Mouse (Mus musculus) embryonic facial prominence, embryonic 13.5 days (tissue): Measurements from ENCODE around the gene Etv3. TPM values are rescaled to one million over a fixed set of nuclear protein-coding genes. Genes with fewer than 3 reads are reported as not detected.
"Not testable (repeated sequence)": the region's sequence is repeated elsewhere in the genome, so short reads cannot be mapped to it uniquely, and the experiment has no call there.

Source experiments
- ATAC-seq: fragments of 200-750 bp; cut with Nextera tagmentation; 2 replicates; pipeline ENCODE4 v1.8.0; 2017; ENCODE audit warnings: low read depth; ENCODE audit not compliant: insufficient number of reproducible peaks, insufficient read depth, low FRiP score, low TSS enrichment
- H3K27ac ChIP-seq: fragments of 300-500 bp; sonication (generic); 2 replicates; pipeline ENCODE4 v1.5.1; 2015; ENCODE audit warnings: moderate library complexity, mild to moderate bottlenecking, inconsistent platforms
- H3K27me3 ChIP-seq: fragments of 300-500 bp; sonication (generic); 2 replicates; pipeline ENCODE4 v1.6.1; 2015; ENCODE audit warnings: mild to moderate bottlenecking, inconsistent platforms
- H3K36me3 ChIP-seq: fragments of 300-500 bp; sonication (generic); 2 replicates; pipeline ENCODE4 v1.6.1; 2015; ENCODE audit warnings: mild to moderate bottlenecking, inconsistent platforms
- H3K4me1 ChIP-seq: fragments of 300-500 bp; sonication (generic); 2 replicates; pipeline ENCODE4 v1.6.1; 2015; ENCODE audit warnings: inconsistent platforms
- H3K4me2 ChIP-seq: fragments of 300-500 bp; sonication (generic); 2 replicates; pipeline ENCODE4 v1.6.1; 2015; ENCODE audit warnings: moderate library complexity, mild to moderate bottlenecking, inconsistent platforms
- H3K4me3 ChIP-seq: fragments of 300-500 bp; sonication (generic); 2 replicates; pipeline ENCODE4 v1.5.1; 2015; ENCODE audit warnings: mild to moderate bottlenecking, inconsistent platforms
- H3K9ac ChIP-seq: fragments of 300-500 bp; sonication (generic); 2 replicates; pipeline ENCODE4 v1.6.1; 2015; ENCODE audit warnings: mild to moderate bottlenecking, inconsistent platforms
- H3K9me3 ChIP-seq: fragments of 300-500 bp; sonication (generic); 2 replicates; pipeline ENCODE4 v1.6.1; 2016; ENCODE audit warnings: inconsistent platforms
- WGBS: fragments of 180-500 bp; shearing (Covaris S2); methylation state at CpG from one replicate; pipeline ENCODE4 v1.1.7; 2015; ENCODE audit warnings: mixed read lengths; 5-methylcytosine and 5-hydroxymethylcytosine counted together
- polyA plus RNA-seq: library from polyadenylated mRNA; unstranded; fragments of >200 nt; fragmentation: Nextera tagmentation; extraction: Ambion mirVana; gene quantifications from 2 replicates; pipeline ENCODE4 v1.2.1, GENCODE M21; 2015

The Etv3 gene
- polyA plus RNA-seq, 1 experiment from 2014 or later = 19.8 TPM

DNA sequence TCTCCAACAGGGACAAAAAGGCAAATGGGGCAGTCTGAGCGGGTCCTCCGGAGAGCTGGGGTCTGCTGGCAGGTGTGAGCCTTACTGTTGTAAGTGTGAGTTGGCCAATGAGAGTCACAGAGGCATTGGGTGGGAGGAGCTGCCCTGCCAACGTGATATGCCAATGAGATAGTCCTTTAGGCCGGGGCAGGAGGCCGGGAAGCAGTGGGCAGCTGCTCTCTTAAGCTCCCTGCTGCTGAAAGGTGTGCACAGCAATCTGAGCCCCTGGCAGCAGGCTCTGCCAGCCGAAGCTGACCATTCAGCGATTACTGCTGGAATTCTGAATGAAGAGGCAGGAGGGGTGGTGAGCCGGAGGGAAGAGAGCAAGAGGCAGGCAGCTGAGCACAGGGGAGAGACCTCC is 15.5 kb downstream of the Etv3 start:
- H3K36me3 ChIP-seq = peaks cover 41% of the 10 kb centered on the region
- no peak for ATAC-seq
- H3K9ac ChIP-seq = no peak overlapping the region
- 0 out of 2 replicates have a peak, but pooled peaks cover 3% of the 10 kb centered on the region for H3K4me1 ChIP-seq
- H3K27ac ChIP-seq = no peak overlapping the region
- H3K4me3 ChIP-seq = no peak overlapping the region
- no peak overlapping the region for H3K4me2 ChIP-seq
- no peaks in the 10 kb centered on the region for H3K9me3 ChIP-seq
- H3K27me3 ChIP-seq = no peaks in the 10 kb centered on the region
- WGBS = 33% methylated on average over 8 of the region's 8 CpGs

DNA sequence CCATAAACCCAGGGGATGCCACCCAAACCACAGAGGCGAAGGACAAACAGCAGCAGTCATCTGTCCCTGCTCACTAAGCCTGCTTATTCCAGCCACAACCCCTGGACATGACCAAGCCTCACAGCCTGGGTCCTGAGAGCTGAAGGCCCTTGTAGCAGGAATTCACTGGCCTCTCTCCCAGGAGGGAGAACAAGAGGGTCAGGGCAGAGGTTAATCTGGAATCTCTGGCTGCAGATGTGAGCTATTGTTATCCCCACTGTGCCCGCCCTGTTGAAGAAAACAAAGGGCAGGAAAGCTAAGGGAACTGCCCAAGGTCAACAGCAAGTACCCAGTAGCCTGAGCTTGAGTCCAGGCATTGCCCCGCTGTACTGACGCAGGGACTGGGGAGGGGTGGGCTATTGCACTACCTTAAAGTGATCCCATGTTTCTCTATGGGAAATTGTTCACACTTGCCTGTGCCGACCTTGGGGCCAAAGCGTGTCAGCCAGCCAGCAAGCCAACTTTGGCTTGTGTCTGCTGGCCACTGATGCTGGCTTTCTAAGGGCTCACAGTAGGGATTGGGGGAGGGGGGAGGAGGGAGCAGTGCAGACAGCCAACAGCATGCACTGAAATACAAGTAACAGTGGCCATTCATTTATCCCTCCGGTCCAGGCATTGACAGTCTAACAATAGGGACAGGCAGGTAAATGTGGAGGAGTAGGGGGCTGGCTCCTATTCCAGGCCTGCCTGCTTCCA is 17.4 kb downstream of the Etv3 start:
- Histone ChIP-seq H3K27ac (no peak overlapping the region), H3K4me3 (no peak overlapping the region), H3K9ac (no peak overlapping the region), H3K4me2 (no peak overlapping the region), H3K9me3 (no peaks in the 10 kb centered on the region), H3K27me3 (no peaks in the 10 kb centered on the region), H3K4me1 (0 out of 2 replicates have a peak, but pooled peaks cover 3% of the 10 kb centered on the region), H3K36me3 (peaks cover 22% of the 10 kb centered on the region)
- WGBS = 55% methylated on average over 7 of the region's 7 CpGs
- no peak for ATAC-seq

DNA sequence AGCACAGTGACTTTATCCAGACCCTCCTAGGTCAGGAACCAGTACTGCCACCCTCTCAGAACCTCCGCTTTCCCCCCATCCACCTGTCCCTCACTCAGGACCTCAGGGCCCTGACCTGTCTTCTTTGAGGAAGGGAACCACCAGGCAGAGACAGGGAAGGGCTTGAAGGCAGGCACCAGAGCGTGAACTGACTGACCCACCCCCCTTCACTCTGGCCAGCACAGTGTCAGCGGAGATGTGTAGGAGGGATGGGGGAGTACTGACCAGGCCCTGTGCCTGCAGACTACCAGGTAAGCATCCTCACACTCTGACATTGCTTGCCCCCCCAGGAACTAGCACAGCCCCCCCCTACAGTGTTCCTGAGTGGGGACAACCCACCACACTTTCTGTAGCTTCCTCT is 20.3 kb downstream of the Etv3 start:
- peaks cover 7% of the 10 kb centered on the region; the same call in 1 of the 2 replicates for H3K4me1 ChIP-seq
- H3K9me3 ChIP-seq = no peaks in the 10 kb centered on the region
- no peak for ATAC-seq
- no peak overlapping the region for H3K4me2 ChIP-seq
- H3K27me3 ChIP-seq = peaks cover 9% of the 10 kb centered on the region
- H3K36me3 ChIP-seq = peaks cover 6% of the 10 kb centered on the region
- H3K4me3 ChIP-seq = no peak overlapping the region
- no peak overlapping the region for H3K9ac ChIP-seq
- 67% methylated on average over 3 of the region's 3 CpGs for WGBS
- H3K27ac ChIP-seq = no peak overlapping the region

DNA sequence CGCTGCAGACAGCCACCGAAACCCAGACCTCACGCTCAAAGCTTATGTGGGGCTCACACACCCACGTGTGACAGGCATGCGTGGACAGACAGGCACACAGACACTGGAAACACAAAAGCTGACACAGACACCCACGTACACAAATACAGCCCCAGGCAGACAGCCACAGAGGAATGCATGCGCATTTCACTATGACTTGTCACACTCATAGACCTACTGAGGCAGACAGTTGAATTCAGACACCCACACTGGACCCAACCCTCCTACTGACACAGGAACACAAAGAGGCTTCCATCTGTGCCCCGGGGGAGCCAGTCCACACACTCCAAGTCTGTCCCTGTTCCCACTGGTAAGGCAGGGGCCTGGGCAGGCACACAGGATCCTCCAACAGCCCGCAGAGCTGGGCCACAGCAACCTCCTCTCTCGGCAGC is 21.1 kb downstream of the Etv3 start:
- Histone ChIP-seq H3K9me3 (no peaks in the 10 kb centered on the region), H3K9ac (no peak overlapping the region; the same call in 1 of the 2 replicates), H3K36me3 (peaks cover 6% of the 10 kb centered on the region), H3K4me2 (no peak overlapping the region), H3K27me3 (peaks cover 16% of the 10 kb centered on the region), H3K4me3 (no peak overlapping the region), H3K27ac (no peak overlapping the region), H3K4me1 (peaks cover 7% of the 10 kb centered on the region; the same call in 1 of the 2 replicates)
- ATAC-seq = no peak
- 75% methylated on average over 10 of the region's 10 CpGs for WGBS

DNA sequence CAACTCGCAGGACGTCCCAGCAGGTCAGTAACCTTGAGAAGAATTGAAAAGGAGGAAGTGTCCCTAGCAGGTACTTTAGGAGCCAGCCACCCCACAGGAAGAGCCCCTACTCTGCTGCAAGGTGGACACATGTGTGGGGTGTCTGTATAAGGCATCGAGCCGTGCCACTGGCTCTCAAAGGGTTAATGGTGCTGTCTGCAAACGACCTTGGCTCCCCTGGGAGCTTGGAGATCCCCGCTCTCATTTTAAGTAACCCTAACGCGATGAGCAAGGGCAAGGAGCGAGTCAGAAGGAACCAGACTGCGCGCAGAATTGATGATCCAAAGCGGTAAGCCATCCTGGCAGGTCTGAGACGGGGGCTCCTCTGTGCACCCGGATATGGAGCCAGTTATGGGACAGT is 24.7 kb downstream of the Etv3 start:
- 21% methylated on average over 14 of the region's 14 CpGs for WGBS
- Histone ChIP-seq H3K27ac (no peak overlapping the region), H3K27me3 (peaks cover 25% of the 10 kb centered on the region), H3K9me3 (no peaks in the 10 kb centered on the region), H3K36me3 (no peaks in the 10 kb centered on the region), H3K9ac (0 out of 2 replicates have a peak overlapping the region, but pooled peaks have one; percentile 27), H3K4me2 (peak overlapping the region; percentile 20; the same call in 1 of the 2 replicates), H3K4me1 (peaks cover 7% of the 10 kb centered on the region; the same call in 1 of the 2 replicates), H3K4me3 (no peak overlapping the region)
- ATAC-seq = no peak

DNA sequence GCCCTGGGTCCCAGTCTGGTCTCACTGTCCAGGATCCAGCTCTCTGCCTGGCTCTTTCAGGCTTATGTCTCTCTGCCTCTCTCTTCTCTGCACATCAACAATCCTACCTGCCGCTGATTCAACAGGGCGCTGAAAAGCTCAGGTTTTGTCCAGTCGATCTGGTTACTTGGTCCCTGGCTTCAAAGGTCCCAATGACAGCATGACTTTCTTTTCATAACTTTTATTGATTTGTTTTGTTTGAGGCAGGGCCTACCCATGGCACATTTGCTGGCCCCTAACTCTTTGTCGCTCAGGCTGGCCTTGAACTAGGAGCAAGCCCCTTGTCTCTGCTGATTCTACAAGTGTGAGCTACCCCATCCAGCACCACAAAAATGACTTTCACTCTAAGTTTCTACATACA is 27.1 kb downstream of the Etv3 start:
- peaks cover 7% of the 10 kb centered on the region; the same call in 1 of the 2 replicates for H3K4me1 ChIP-seq
- H3K4me3 ChIP-seq = no peak overlapping the region
- no peaks in the 10 kb centered on the region for H3K36me3 ChIP-seq
- H3K9ac ChIP-seq = no peak overlapping the region
- no peak for ATAC-seq
- no peaks in the 10 kb centered on the region for H3K9me3 ChIP-seq
- peaks cover 25% of the 10 kb centered on the region for H3K27me3 ChIP-seq
- H3K27ac ChIP-seq = no peak overlapping the region
- WGBS = 86% methylated on average over 4 of the region's 4 CpGs
- H3K4me2 ChIP-seq = no peak overlapping the region

DNA sequence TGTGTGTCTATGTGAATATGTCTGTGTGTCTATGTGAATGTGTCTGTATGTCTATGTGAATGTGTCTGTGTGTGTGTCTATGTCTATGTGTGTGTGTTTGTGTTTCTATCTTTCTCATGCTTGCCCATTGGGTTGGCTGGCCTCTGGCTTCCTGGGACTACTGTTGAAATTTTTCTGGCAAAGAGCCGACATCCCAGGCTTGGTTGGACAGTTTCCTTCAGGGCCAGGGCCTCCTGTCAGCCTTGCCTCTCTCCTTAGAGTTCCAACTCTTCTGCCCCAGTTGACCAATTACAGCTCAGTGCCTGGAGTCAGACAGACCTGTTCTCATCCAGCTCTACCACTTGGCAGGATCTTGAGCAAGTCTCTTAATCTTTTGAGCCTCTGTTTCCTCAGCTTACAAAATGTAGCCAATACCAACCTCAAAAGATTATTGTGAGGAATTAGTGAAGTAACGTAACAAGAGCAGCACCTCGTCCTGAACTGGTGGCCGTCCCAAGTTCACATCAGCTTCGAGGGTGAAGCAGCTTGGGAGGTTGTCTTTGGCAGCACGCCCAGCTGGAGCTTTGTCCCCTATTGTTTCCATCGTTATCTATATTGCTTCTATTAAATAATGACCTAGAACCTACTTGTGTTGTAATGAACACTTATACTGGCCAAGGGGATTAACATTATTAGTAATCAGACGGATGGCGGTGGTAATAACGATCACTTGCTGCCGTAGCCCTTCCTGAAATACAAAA is 28.2 kb downstream of the Etv3 start:
- Histone ChIP-seq H3K9me3 (no peaks in the 10 kb centered on the region), H3K27ac (no peak overlapping the region), H3K36me3 (no peaks in the 10 kb centered on the region), H3K4me1 (peaks cover 7% of the 10 kb centered on the region; the same call in 1 of the 2 replicates), H3K4me3 (no peak overlapping the region), H3K4me2 (no peak overlapping the region), H3K27me3 (peaks cover 25% of the 10 kb centered on the region), H3K9ac (no peak overlapping the region)
- WGBS = 72% methylated on average over 11 of the region's 11 CpGs
- no peak for ATAC-seq

DNA sequence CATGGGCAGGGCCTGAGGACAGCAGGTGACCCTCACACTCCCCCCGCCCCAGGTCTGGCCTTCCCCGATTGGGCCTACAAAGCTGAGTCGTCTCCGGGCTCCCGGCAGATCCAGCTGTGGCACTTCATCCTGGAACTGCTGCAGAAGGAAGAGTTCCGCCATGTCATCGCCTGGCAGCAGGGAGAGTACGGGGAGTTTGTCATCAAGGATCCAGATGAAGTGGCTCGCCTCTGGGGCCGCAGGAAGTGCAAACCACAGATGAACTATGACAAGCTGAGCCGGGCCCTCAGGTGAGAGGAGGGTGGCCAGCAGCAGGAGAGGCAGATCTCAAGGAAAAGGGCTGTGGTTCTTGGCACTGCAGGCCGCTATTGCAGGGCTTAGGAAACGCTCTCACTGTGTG is 29.7 kb downstream of the Etv3 start:
- not testable (repeated sequence) for H3K9me3 ChIP-seq, H3K36me3 ChIP-seq, ATAC-seq, H3K4me2 ChIP-seq, H3K9ac ChIP-seq, H3K27ac ChIP-seq, H3K4me3 ChIP-seq, H3K4me1 ChIP-seq
- peaks cover 23% of the 10 kb centered on the region for H3K27me3 ChIP-seq
- WGBS = 82% methylated on average over 13 of the region's 13 CpGs

DNA sequence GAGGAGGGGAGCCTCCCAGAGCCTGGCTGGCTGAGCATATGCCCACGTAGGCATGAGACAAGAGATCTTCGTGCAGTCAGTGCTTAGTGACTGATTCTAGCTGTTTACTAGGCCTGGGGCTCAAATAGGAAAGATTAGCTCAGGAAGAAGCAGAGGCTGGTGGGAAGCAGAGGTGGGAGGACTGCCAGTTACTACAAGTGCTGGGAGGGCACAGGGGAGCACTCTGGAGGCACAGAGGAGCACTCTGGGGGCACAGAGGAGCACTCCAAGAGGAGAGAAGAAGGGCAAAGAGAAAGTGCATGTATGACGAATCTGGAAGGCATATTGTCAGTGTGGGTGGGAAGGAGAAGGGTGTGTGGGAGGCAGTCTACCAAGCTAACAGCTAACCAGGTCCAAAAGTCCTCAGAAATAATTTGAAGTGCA is 30.9 kb downstream of the Etv3 start:
- H3K4me1 ChIP-seq = no peaks in the 10 kb centered on the region
- 63% methylated on average over 3 of the region's 3 CpGs for WGBS
- H3K9ac ChIP-seq = no peak overlapping the region
- no peak overlapping the region for H3K27ac ChIP-seq
- no peak overlapping the region for H3K4me3 ChIP-seq
- no peaks in the 10 kb centered on the region for H3K36me3 ChIP-seq
- ATAC-seq = no peak
- H3K27me3 ChIP-seq = peaks cover 11% of the 10 kb centered on the region
- no peaks in the 10 kb centered on the region for H3K9me3 ChIP-seq
- H3K4me2 ChIP-seq = no peak overlapping the region

DNA sequence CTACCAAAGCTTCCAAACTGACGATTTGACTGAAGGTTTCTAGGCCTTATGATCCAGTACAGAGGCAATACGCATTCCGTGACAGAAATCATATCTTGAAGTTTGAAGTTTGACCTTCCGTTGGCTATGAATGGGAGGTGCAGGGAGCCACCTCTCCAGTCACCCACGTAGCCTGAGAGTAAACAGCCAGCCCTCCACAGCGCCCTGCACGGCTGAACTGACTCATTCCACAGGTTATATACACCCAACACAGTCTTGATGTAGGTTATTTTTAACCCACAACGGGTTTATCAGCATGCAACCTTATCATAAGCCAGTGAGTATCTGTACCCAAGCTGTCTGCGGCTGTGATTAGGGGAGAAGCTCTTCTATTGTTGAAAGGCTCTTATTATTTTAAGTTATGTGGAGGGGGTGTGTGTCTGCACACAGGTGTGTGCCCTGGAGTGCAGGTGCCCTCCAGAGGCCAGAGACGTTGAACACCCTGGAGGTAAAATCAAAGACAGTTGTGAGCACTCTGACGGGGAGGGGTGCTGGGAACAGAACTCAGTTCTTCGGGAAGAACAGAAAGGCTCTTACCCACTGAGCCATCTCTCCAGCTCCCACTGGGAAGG is 31.6 kb downstream of the Etv3 start:
- Histone ChIP-seq H3K4me1 (no peaks in the 10 kb centered on the region), H3K36me3 (no peaks in the 10 kb centered on the region), H3K4me2 (no peak overlapping the region), H3K9me3 (no peaks in the 10 kb centered on the region), H3K27me3 (peaks cover 4% of the 10 kb centered on the region), H3K4me3 (no peak overlapping the region), H3K9ac (no peak overlapping the region), H3K27ac (no peak overlapping the region)
- WGBS = 80% methylated on average over 12 of the region's 12 CpGs
- ATAC-seq = no peak

DNA sequence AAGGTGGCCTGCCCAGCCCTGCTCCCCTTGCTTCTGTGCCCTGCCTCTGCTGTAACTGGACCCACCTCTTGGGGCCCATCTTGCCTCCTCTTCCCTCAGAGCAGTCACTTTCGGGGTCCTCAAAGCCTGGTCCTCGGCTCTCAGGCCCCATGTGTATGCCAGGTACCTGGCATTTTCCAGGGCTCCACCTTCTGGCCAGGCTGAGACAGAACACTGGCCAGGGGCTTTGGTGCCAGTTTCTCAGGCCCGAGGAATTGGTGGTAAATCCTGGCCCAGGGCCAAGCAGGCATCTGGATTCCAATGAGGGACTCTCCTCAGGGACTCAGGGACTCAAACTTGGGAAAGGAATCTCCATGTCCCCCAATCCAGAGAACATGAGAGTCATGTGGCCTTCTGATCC is 34.9 kb downstream of the Etv3 start:
- H3K36me3 ChIP-seq = no peaks in the 10 kb centered on the region
- ATAC-seq = no peak
- H3K4me2 ChIP-seq = no peak overlapping the region
- H3K9ac ChIP-seq = no peak overlapping the region
- no peak overlapping the region for H3K27ac ChIP-seq
- no peaks in the 10 kb centered on the region for H3K27me3 ChIP-seq
- H3K4me3 ChIP-seq = no peak overlapping the region
- H3K9me3 ChIP-seq = no peaks in the 10 kb centered on the region
- H3K4me1 ChIP-seq = no peaks in the 10 kb centered on the region
- 45% methylated on average over 3 of the region's 3 CpGs for WGBS
